Mouse (Mus musculus): ENCODE measurements around the gene Serpina3b.

DNA sequence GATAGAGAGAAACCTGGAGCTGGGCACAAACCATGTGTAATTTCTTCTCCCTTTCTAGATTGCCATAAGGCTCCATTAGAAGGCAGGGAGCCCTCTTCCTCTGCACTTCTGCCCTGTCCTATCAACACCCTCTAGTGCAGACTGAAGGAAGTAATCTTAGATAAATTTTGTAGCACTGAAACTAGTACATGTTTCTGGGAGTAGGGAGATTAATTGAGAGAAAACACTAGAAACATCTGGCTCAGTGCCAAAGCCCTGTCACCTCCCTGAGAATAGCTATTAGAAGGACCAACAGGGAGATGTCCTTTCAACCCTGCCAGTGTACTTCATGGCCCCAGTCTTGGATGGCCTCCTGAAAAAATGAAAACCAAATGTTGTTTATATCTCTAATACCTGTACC, 50.8 kb downstream of the Serpina3b start:
- TF ChIP-seq GATA1 (IDR thresholded peaks at IDR 0.05; ENCODE audit: borderline replicate concordance, low read length) (no peak), FLI1 (IDR thresholded peaks at IDR 0.05; ENCODE audit: low read length) (no peak)
